Mouse (Mus musculus) megakaryocyte-erythroid progenitor cell, adult 5-6 weeks (primary cell): ENCODE measurements around the gene Sstr4. TPM values are rescaled to one million over a fixed set of nuclear protein-coding genes. Genes with fewer than 3 reads are reported as not detected.

ENCODE experiments used
- ATAC-seq: replicated peaks from 2 replicates; pipeline ENCODE4 v1.8.0; 2016; ENCODE audit warnings: mild to moderate bottlenecking, inconsistent platforms; ENCODE audit not compliant: severe bottlenecking, poor library complexity, low FRiP score, low TSS enrichment
- total RNA-seq, 2 experiments: library from RNA; stranded (forward) in 1 of 2; stranded (reverse) in 1 of 2; fragments of 200-1000, 215-1000 nt in 1 of 2; fragments of >200 nt in 1 of 2; fragmentation: Nextera tagmentation in 1 of 2; gene quantifications; 2 replicates each; pipeline ENCODE4 v1.2.3; 2014 to 2017

Gene Sstr4
- total RNA-seq, 2 experiments from 2014 or later: not detected

DNA sequence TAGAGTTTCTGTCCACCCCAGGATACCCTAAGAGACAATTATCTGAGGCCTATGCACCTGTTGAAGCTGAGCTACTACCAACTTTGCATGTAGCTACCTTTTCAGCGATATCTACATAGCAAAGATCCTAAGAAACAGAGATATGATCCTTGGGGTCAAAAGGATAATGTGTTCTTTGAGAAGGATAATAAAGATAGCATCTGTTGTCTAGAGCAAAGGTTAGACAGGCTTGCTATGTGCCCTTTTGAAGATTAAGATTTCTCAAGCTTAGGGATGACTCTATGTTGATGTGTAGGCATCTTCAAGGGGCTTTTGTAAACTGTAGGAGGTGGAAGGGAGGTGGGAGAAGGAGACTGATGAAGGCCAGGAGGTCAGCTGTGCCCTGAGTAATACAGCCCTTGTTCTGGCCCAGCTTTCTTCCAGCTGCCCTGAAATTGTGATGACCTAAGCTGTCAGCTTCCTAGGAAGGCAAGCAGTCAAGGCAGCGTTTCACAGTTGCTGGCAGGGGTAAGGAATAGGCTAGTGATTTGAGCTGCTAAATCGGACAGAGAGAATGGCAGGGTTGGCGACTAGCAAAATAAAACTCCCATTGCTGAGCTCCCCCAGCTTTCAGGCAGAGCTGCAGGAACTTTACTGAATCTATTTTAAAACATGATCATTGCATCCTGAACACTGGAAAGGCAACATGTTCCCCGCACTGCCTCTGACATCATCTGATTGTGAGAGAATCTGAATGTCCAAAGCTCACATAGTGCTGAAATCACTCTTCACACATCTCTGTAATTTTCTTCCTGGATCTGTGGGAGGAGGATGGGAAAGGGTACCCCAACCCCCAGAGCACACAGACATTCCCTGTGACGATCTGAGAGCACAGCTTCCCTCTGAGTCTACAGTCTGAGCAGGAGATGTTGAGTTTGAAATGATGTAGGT, 7.2 kb upstream of the Sstr4 start:
- no peak for ATAC-seq

DNA sequence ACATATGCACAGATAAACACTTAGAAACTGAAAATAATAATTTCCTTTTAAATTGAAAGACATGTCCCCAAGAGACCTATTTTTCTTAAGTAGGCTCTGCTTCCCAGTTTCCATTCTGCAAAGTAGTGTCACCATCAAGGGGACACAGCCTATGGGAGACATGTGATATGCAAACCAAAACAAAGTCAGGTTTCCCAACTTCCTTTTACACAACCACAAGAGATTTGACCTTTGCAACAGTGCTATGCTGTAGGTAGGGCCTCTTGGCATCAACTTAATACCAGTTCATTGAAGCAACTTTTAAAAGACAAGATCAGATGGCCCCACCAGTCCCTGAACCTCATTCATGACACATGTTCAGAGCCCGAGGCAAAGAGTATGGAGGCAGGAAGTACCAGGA, 2.0 kb upstream of the Sstr4 start:
- no peak for ATAC-seq

DNA sequence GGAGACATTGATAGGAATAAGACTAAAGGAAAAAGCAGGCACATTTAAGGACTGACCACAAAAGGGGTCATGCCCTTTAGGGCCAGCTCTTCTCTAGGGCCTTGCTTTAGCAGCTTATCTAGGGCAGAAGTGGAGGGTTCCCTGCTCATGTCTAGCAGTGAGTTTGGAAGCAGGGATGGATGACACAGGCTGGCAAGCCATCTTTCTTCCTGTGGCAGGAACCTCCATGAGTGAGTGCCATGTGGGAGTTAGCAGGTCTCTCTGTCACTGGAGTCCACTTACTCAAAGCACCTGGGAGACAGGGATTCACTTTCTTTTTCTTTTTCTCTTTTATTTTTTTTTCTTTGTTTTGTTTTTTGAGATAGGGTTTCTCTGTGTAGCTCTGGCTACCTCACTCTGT, 1.3 kb upstream of the Sstr4 start:
- ATAC-seq: no peak

GRCm38 (mm10) chr2:148396209-148396608, 1.1 kb downstream of the Sstr4 start:
- ATAC-seq: no peak

DNA sequence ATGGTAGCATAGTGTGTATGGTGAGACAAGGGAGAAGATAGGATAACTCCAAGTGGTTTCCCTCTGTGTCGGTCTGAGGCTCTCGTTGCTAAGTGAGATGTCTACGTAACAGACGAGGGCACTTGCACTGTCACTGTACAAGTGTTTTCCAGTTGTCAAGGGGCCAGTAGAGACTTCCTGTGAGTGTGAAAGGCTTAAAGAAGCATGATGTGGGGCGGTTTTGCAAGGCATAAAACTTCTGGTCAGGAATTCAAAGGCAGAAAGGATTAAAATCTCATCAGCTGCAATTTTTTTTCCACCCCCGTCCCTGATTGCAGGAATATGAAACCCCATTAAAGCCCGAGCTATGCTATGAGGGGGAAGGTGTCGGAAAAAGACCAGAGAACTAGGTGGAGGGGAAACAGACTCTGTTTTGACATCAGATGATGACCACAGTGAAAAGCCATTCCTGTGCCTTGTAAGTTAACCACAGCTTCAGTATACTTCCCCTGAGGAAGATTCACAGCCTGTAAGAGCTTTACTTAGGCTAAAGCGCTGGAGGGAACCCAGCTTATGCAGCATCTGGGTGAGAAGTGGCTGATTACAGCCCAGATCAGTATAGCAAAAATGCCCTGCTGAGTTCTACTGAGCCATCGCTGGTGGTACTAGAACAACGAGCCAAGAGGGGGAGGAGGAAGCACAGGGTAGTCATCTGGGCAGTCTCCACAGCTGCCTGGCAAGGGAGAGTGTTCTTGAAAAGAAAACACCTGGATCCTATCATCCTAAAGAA, 2.1 kb downstream of the Sstr4 start:
- ATAC-seq: peak; percentile 17; the same call in 1 of the 2 replicates

DNA sequence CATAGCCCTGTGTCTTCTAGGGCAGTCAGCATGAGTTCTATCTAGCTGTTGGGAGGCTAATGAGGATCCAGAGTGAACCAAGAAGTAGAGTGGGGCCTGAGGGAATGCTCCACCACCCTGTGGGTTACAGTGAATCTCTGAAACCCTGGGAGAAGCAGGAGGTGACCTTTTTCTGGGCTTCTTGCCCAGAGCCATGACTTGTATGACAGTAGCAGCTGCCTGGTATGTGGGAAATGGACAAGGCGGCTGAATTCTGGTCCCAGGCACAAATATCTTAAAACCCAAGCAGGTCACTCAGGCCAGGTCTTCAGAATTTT, 2.6 kb downstream of the Sstr4 start:
- 0 out of 2 replicates have a peak, but pooled peaks have one; percentile 11 for ATAC-seq

- no peak for ATAC-seq
Measured at GRCm38 (mm10) chr2:148398901-148399685, 3.9 kb downstream of the Sstr4 start.

GRCm38 (mm10) chr2:148402227-148402626, 7.1 kb downstream of the Sstr4 start:
- ATAC-seq: no peak

DNA sequence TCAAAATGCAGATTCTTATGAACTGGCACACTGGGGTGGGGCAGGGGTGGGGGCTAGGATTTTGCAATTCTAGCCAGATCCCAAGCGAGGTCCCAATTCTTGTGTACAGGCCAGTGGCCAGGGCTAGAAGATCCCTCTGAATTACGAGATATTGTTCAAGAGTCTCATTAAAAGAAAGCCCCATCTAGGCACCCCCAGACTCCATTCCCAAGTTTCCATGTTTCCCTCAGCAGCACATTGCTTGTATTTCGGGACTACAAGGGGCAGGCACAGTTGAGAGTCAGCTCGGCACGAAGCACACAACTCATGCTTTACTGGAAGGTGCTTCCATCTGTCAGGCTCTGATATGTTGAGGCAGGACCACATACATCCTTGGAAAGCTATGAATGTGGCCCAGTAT, 9.8 kb downstream of the Sstr4 start:
- ATAC-seq: no peak

GRCm38 (mm10) chr2:148406160-148406970, 11.2 kb downstream of the Sstr4 start:
- ATAC-seq: peak; percentile 44; the same call in 1 of the 2 replicates

- ATAC-seq: peak; percentile 62
Measured at GRCm38 (mm10) chr2:148406971-148407869, 12.1 kb downstream of the Sstr4 start.

DNA sequence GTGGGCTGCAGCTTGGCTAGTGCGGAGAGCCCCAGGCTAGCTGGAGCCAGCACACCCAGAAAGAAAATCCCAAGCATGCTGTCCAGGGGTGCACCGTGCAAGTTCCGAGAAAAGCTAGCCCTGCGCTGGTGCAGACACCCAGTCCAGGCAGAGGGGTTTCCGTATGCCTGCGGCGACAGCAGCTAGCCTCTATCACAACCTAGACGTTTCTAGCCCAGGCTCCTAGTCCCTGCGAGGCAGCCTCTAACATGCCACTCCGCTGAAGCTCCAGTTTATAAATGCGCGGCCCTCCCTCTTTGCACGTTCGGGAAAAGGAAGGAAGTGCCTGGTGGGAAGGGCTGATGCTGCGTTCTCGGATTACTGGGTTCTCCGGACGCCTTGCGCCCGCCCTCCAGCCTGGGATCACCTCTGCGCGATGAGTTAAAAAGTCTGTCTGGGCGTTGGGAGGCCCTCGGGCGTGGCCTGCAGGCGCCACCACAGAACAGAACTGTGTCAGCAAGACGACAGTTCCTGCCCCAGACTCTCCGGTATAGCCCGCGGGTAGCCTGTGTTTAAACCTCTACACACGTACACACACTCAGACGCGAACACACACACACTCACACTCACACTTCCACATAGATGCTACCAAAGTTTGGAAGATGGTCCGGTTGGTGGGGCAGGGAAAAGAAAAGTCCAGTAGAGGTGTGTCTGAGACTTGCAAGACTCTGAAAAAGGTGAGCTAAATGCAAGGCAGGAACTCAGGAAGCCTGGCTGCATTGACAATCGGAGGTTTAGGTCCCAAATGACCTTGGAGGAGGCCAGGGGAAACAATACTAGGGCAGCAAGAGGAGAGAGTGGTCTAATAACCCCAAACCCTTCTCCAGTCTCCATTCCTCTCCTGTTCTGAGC, 13.0 kb downstream of the Sstr4 start, which contains the start of gene Thbd:
Thbd (minus strand) TSS at position 319 of the 891 bp plus-strand sequence.
- ATAC-seq: peak; percentile 80

- ATAC-seq: no peak
Measured at GRCm38 (mm10) chr2:148408761-148409120, 13.6 kb downstream of the Sstr4 start.

GRCm38 (mm10) chr2:148409141-148409540, 14.0 kb downstream of the Sstr4 start:
- peak; percentile 85 for ATAC-seq

DNA sequence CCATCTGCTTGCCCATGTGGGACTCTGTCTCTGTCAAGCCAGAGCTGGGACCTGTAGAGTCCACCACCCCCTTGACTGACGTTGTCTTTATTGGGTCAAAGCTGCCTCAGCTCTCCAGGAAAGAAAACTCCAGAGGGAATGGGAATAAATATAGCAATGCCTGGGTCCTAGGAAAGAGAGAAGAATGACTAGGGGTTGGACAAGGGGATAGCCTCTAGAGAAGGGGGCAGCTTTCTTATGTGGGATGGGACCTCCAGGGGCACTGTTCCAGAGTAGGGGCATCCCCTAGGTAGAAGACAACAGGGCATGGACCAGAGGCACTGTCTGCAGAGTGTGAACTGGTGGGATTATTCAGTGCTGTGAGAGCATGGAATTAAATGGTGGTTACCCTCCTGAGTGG, 14.7 kb downstream of the Sstr4 start:
- no peak for ATAC-seq

- no peak for ATAC-seq
Measured at GRCm38 (mm10) chr2:148419151-148419550, 24.0 kb downstream of the Sstr4 start.

- no peak for ATAC-seq
Measured at GRCm38 (mm10) chr2:148419776-148420175, 24.6 kb downstream of the Sstr4 start.
